Mouse (Mus musculus): Measurements from ENCODE around the gene Rnf212.

- TF ChIP-seq POLR2A (IDR thresholded peaks at IDR 0.05; ENCODE audit: insufficient read length, low read depth) (no peak), TCF12 (IDR thresholded peaks at IDR 0.05; ENCODE audit: insufficient read depth, poor library complexity, severe bottlenecking) (no peak), MYOD1 (IDR thresholded peaks at IDR 0.05; ENCODE audit: control insufficient read depth in 1 of 3, insufficient read length in 2 of 3, low read depth in 2 of 3) (no peak), MAX (IDR thresholded peaks at IDR 0.05; ENCODE audit: low read depth) (no peak), USF1 (IDR thresholded peaks at IDR 0.05; ENCODE audit: low read depth) (no peak), E2F4 (IDR thresholded peaks at IDR 0.05; ENCODE audit: insufficient read depth) (no peak), MYOG (IDR thresholded peaks at IDR 0.05; ENCODE audit: control insufficient read depth in 1 of 3, insufficient read depth in 1 of 3, insufficient read length in 2 of 3, low read depth in 2 of 3) (no peak), POLR2AphosphoS2 (IDR thresholded peaks at IDR 0.05; ENCODE audit: insufficient read length, low read depth) (no peak)
Measured at GRCm38 (mm10) chr5:108803646-108804045, 28.9 kb upstream of the Rnf212 start.
